Mouse (Mus musculus) bone marrow macrophage, adult 2 months (primary cell): ENCODE measurements around the gene Fgd3.

Experiments used
- CTCF ChIP-seq: IDR thresholded peaks from 2 replicates; pipeline ENCODE4 v1.5.1; 2012; ENCODE audit warnings: low read depth, mild to moderate bottlenecking, low read length, moderate library complexity
- POLR2A ChIP-seq: IDR thresholded peaks from 2 replicates; pipeline ENCODE4 v1.6.1; 2012; ENCODE audit warnings: mild to moderate bottlenecking, low read depth, low read length, borderline replicate concordance

GRCm38 (mm10) chr13:49249634-49250033 lies 70.5 kb downstream of the Fgd3 start:
- TF ChIP-seq CTCF: no peak
- no peak for TF ChIP-seq POLR2A
